ENCODE assay signal across 29 mouse cellular contexts in the genomic region with DNA sequence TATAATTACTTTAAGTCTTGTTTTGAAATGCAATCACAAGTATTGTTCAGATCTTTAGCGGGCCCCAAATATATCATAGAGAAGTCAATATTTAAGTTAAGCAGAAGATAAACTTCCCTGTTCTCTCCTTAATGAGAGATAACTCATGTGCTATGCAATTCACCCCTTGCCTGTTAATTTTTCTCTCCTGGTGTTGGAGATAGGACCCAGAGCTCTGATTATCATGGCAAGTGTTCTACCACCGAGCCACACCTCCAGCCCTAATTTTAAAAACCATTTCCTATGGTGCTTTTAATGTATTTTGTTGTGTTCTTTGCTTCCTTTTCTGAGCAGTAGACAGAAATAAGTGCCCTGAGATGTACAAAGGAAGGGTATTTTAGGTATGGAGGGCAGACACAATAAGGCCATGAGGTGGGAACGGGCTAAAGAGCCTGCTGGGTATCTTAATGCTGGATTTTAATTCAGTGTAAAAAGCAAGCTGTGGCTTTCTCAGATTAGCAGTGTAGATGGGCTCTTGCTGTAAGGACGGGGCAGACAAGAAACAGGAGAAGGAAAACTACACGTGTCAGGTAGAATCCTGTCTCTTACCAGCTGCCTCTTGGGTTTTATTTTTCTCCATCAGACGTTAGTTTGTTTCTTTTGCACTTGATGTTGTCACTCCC. TPM values are rescaled to one million over a fixed set of nuclear protein-coding genes. Genes with fewer than 3 reads are reported as not detected.
DNase-seq lines count a peak whose midpoint lies in the region; ATAC-seq lines count a peak whose summit lies in the region.
"Had no signal": no experiment of that assay in that cellular context is flagged by ENCODE, and none has a peak within 500 bp of the region (broad histone marks: within the 10 kb centered on the region; RNA-seq: fewer than 3 reads in every experiment).

No protein-coding gene starts in this region.

- H3K9me3 ChIP-seq in kidney, embryonic 15.5 days (replicated peaks) = no peaks in the 10 kb centered on the region
- H3K9me3 ChIP-seq in liver, embryonic 12.5 days (replicated peaks) = no peaks in the 10 kb centered on the region
- no peaks in the 10 kb centered on the region for H3K9me3 ChIP-seq in hindbrain, embryonic 14.5 days (ENCODE audit: control insufficient read depth, low read length)
- H3K9me3 ChIP-seq: hindbrain, embryonic 12.5 days; limb, embryonic 13.5 days; megakaryocyte, embryonic 14.5 days had no signal

- H3K4me1 ChIP-seq in kidney, embryonic 15.5 days = peaks cover 17% of the 10 kb centered on the region
- peaks cover 58% of the 10 kb centered on the region for H3K4me1 ChIP-seq in liver, embryonic 12.5 days
- H3K4me1 ChIP-seq in hindbrain, embryonic 14.5 days (replicated peaks; ENCODE audit: control insufficient read depth, insufficient read depth, low read length) = no peaks in the 10 kb centered on the region
- H3K4me1 ChIP-seq: hindbrain, embryonic 12.5 days; limb, embryonic 13.5 days had no signal

- peaks cover 16% of the 10 kb centered on the region; the same call in 1 of the 2 replicates for H3K36me3 ChIP-seq in kidney, embryonic 15.5 days
- H3K36me3 ChIP-seq in liver, embryonic 12.5 days = peaks cover 4% of the 10 kb centered on the region; the same call in 1 of the 2 replicates
- H3K36me3 ChIP-seq in hindbrain, embryonic 14.5 days (replicated peaks; ENCODE audit: control insufficient read depth, insufficient read depth) = no peaks in the 10 kb centered on the region
- H3K36me3 ChIP-seq: hindbrain, embryonic 12.5 days had no signal

- no peak overlapping the region for H3K27ac ChIP-seq in kidney, embryonic 15.5 days
- H3K27ac ChIP-seq in liver, embryonic 12.5 days = peak overlapping the region; percentile 93
- no peak overlapping the region for H3K27ac ChIP-seq in hindbrain, embryonic 14.5 days
- H3K27ac ChIP-seq: hindbrain, embryonic 12.5 days; layer of hippocampus, adult 2 months; limb, embryonic 13.5 days had no signal

- 58% methylated on average over 6 of the region's 6 CpGs for WGBS in kidney, embryonic 15.5 days
- whole genome bisulfite sequencing in liver, embryonic 12.5 days (ENCODE audit: insufficient replicate concordance) = 14% methylated on average over 6 of the region's 6 CpGs
- WGBS in hindbrain, embryonic 14.5 days = 74% methylated on average over 6 of the region's 6 CpGs

- no peak for DNase-seq in kidney, postnatal 10 days
- peak; percentile 59 for DNase-seq in MEL-GATA-1-ER (ENCODE audit: extremely low read depth, low read depth)
- no peak for DNase-seq in hindbrain, embryonic 14.5 days (ENCODE audit: low spot score)
- DNase-seq in cerebellum, adult 9-10 months = no peak
- no peak for DNase-seq in frontal cortex, postnatal 10 days (ENCODE audit: low spot score in 2 of 2)
- DNase-seq: adrenal gland, postnatal 10 days; B cell, adult 2 months; cerebellum, adult 18-20 months; cerebellum, postnatal 36 days; gastrocnemius, postnatal 36 days; heart, postnatal 10 days; layer of hippocampus, postnatal 36 days; right cerebral cortex, adult 18-20 months; thymus, postnatal 14 days had no signal

- no peak overlapping the region for H3K4me2 ChIP-seq in kidney, embryonic 15.5 days
- peak overlapping the region; percentile 63 for H3K4me2 ChIP-seq in liver, embryonic 12.5 days
- H3K4me2 ChIP-seq in hindbrain, embryonic 14.5 days (replicated peaks) = no peak overlapping the region
- H3K4me2 ChIP-seq: hindbrain, embryonic 12.5 days; limb, embryonic 13.5 days had no signal

- no peaks in the 10 kb centered on the region for H3K27me3 ChIP-seq in kidney, embryonic 15.5 days
- H3K27me3 ChIP-seq in liver, embryonic 12.5 days (replicated peaks) = no peaks in the 10 kb centered on the region
- H3K27me3 ChIP-seq in hindbrain, embryonic 14.5 days (ENCODE audit: control insufficient read depth, insufficient read depth, low read length) = no peaks in the 10 kb centered on the region
- H3K27me3 ChIP-seq: hindbrain, embryonic 12.5 days; limb, embryonic 13.5 days; megakaryocyte, embryonic 14.5 days had no signal

- ATAC-seq in kidney, embryonic 15.5 days (replicated peaks; ENCODE audit: low FRiP score) = no peak
- peak; percentile 87 for ATAC-seq in liver, embryonic 12.5 days
- ATAC-seq in megakaryocyte-erythroid progenitor cell, adult 5-6 weeks (replicated peaks; ENCODE audit: low FRiP score, low TSS enrichment, poor library complexity, severe bottlenecking) = peak; percentile 77
- no peak for ATAC-seq in hindbrain, embryonic 14.5 days (ENCODE audit: low FRiP score)
- ATAC-seq: activated CD4-positive, CD25-positive, alpha-beta regulatory T cell, adult 4 months; forebrain, embryonic 14.5 days had no signal

- H3K9ac ChIP-seq in kidney, embryonic 15.5 days = 0 out of 2 replicates have a peak overlapping the region, but pooled peaks have one; percentile 6
- peak overlapping the region; percentile 49 for H3K9ac ChIP-seq in liver, embryonic 12.5 days
- no peak overlapping the region for H3K9ac ChIP-seq in hindbrain, embryonic 14.5 days
- H3K9ac ChIP-seq: hindbrain, embryonic 12.5 days; limb, embryonic 13.5 days had no signal

- no peak overlapping the region for H3K4me3 ChIP-seq in kidney, embryonic 15.5 days (replicated peaks)
- peak overlapping the region; percentile 29 for H3K4me3 ChIP-seq in liver, embryonic 12.5 days
- no peak overlapping the region for H3K4me3 ChIP-seq in hindbrain, embryonic 14.5 days (replicated peaks; ENCODE audit: low read length)
- H3K4me3 ChIP-seq: hindbrain, embryonic 12.5 days; layer of hippocampus, adult 2 months; limb, embryonic 13.5 days; megakaryocyte, embryonic 14.5 days had no signal

RNA-seq across cellular contexts. Expression of a gene that starts 11.0 kb away (rescaled TPM):
- polyA plus RNA-seq in kidney, embryonic 15.5 days (2015; fragmentation: Nextera tagmentation; extraction: Ambion mirVana) = 0.18 and 0.39 TPM in 2 replicates
- not detected in 2 replicates for polyA plus RNA-seq in liver, embryonic 12.5 days (2016; fragmentation: Nextera tagmentation; extraction: Ambion mirVana)
- not detected in 2 replicates for total RNA-seq in megakaryocyte-erythroid progenitor cell, adult 5-6 weeks (2014; fragmentation: Nextera tagmentation)
- total RNA-seq in megakaryocyte-erythroid progenitor cell, adult 5-6 weeks (2017) = not detected in 2 replicates
- polyA plus RNA-seq in hindbrain, embryonic 14.5 days (2014; fragmentation: Nextera tagmentation; extraction: Ambion mirVana) = 0.21 TPM in 1 of 2 replicates, not detected in the other
- total RNA-seq: adrenal gland, postnatal 10 days; gastrocnemius, postnatal 36 days; heart, adult 8-10 months; heart, postnatal 10 days; layer of hippocampus, adult 2 months; layer of hippocampus, postnatal 36 days; left cerebral cortex, postnatal 14 days; midbrain, postnatal 0 days had no signal
- polyA plus RNA-seq: activated CD4-positive, CD25-positive, alpha-beta regulatory T cell, adult 4 months; brain, embryonic 14.5 days; forebrain, embryonic 14.5 days; hindbrain, embryonic 12.5 days; limb, embryonic 13.5 days; lung, postnatal 0 days; midbrain, postnatal 0 days; neural tube, embryonic 11.5 days had no signal

RNA-seq across cellular contexts. Expression of a gene that starts 20.4 kb away (rescaled TPM):
- 30.1 and 32.3 TPM in 2 replicates for polyA plus RNA-seq in kidney, embryonic 15.5 days (2015; fragmentation: Nextera tagmentation; extraction: Ambion mirVana)
- 11.9 and 12.7 TPM in 2 replicates for polyA plus RNA-seq in liver, embryonic 12.5 days (2016; fragmentation: Nextera tagmentation; extraction: Ambion mirVana)
- 3.0 and 3.2 TPM in 2 replicates for total RNA-seq in megakaryocyte-erythroid progenitor cell, adult 5-6 weeks (2014; fragmentation: Nextera tagmentation)
- total RNA-seq in megakaryocyte-erythroid progenitor cell, adult 5-6 weeks (2017) = 5.6 and 7.7 TPM in 2 replicates
- polyA plus RNA-seq in hindbrain, embryonic 14.5 days (2014; fragmentation: Nextera tagmentation; extraction: Ambion mirVana) = 18.1 and 20.4 TPM in 2 replicates

Comparison
In these comparisons a context has a peak if more than half of its experiments do, and no peak if none do; other contexts are left out.
1. ATAC-seq: peak in liver, embryonic 12.5 days (single experiment) and megakaryocyte-erythroid progenitor cell, adult 5-6 weeks (single experiment); none in kidney, embryonic 15.5 days (single experiment) and hindbrain, embryonic 14.5 days (single experiment).